Mouse (Mus musculus) lung, postnatal 25 days (tissue): ENCODE data around the gene Ntsr1.
A peak's percentile ranks its signal among the peaks of the same experiment; 100 is the strongest.

Experiments used
- DNase-seq: peaks from one replicate; pipeline ENCODE4 v3.0.0; 2022; ENCODE audit warnings: low spot score

Ntsr1 gene

DNA sequence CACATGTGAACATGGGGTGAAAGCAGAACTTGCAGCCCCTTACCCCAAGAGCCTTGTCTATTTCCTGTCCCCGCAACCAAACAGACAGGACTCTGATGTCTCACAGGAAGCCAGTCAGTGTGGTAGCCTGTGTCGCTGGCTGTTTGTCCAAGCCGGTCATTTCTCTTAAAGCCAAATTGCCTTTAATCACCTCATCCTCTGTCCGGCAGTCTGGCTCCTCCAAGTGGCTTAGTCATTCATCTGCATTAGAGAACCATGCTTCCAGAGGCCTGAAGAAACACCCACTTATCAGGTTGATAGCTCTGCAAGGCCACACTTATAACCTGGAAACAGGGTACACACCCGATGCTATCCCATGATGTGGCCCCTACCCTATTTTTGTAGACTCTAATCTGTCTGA, 62.4 kb downstream of the Ntsr1 start:
- no peak for DNase-seq

DNA sequence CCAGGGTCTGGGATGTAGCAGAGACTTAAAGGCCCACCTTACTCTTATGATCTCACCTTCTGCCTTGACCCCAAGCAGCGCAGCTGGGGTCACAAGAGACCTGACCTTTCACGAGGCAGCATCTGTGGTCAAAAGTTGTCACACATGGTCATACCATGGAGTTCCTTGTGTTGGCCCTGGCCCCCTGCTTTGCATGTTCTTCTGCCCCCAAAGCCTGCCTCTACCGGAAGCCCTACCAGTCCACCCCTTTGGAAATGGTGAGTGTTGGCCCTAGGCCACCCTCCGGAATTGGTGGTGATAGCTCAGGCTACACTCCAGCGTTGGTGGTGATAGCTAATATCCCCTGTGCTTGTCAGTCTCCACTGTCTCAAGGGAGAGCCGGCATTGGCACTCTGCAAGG, 63.5 kb downstream of the Ntsr1 start:
- no peak for DNase-seq

DNA sequence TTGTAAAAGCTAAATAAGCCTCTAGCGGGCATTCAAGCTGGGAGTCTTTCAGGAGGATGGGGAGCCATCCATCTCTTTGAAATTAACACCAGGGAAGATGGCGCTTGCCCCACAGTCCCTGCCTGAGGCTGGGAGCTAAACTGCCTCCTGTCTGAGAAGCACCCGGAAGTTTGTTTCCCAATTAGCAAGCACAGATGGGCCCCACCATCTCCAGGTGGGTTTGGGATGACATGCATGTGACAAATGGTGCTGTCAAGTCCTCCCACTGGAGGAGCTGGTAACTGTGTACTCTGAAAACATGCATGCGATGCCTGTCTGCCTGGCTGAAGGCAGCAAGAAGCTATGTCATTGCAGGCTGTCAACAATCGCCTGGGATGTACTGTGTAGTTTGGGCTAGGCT, 64.1 kb downstream of the Ntsr1 start:
- no peak for DNase-seq

DNA sequence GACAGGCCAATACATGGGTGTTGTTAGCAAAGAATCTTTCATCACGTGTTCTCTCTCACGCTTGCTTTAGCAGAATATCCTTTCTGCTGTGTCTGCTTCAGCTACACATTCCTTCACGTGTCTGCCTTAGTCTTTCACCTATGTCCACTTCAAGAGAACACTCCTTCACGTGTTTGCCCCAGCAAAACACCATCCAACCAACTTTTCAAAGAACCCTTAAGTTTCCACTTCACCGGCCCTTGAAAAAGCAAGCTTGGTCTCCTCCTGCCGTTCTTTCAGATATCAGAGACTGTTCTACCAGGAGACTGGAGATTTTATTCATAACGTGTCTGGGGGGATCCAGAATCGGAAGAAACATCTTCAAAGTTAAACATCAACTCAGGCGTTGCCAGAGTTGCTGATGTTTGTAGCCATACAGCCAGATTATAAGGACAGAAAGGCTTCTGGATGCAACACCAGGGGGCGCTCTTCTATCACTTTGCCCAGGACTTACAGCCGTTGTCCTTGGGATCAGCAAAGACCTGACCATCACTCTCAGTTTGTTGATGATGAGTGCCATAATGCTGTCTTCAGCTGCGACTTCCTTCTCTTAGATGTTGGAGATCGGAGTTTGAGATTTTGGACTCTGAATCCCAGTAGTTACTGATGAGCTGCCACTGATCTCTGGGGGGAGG, 66.6 kb downstream of the Ntsr1 start:
- DNase-seq = peak; percentile 47

DNA sequence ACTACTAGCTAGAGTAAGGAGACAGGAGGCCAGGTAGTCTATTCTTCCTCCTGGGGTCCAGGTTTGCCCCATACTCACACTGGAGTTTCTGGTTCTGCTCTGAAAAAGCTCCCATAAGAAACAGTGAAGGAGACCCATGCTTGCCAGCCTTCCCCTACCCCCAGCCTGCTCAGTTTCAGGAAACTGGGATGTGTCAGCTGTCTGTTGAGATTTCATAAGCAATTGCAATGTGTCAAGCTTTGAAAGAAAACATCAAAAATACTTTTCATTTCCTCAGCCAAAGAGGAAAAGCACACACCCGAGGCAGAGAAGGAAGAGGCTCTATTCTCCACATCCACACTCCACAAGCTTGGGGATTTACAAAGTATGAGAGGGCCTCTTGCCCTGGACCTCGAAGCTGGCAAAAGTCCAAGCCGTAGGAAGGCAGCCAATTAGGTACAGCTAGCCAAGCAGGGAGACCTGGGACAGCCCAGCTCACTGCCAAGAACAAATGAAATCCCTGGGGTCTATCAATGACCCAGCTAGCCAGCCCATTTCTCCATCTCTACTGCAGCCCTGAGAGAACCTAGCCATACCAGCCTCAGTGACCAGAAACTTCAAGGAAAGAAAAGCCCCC, 69.4 kb downstream of the Ntsr1 start:
- DNase-seq = peak; percentile 55

DNA sequence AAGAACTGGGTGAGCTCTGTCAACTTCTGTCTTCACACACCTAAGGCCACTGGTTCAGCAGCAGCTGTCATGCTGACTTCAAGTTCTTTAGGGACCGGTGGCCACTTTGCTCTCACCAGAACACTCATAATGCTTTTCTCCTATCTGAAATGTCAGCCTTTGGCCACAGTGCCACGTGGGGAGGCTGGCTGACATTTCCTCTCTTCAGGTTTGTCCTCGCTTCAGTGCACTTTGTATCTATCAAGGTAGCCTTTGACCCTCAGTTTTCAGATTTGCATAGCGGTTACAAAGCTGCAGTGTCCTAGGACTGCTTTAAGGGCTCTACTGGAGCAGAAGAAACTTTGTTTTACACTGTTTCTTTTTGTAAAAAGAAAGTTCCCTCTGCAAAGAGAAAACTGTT, 76.7 kb downstream of the Ntsr1 start:
- no peak for DNase-seq

DNA sequence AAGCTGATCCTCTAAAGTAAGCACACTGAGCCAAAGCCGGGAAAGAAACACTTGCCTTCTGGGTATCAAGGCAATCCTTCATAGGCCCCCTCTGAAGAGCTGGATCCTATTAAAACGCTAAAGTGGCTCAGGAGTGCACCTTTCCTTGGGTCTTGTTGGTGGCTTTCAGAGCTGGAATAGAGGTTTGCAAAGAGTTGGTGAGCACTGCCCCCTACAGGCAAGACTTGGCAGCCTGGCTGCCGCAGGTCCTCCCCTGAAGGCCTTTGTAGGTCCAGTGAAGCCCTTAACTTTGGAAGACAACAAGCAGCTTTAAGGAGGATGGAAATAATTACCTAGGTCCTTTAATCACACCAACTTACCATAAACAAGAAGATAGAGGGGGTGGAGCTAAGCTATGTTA, 78.9 kb downstream of the Ntsr1 start:
- peak; percentile 64 for DNase-seq

DNA sequence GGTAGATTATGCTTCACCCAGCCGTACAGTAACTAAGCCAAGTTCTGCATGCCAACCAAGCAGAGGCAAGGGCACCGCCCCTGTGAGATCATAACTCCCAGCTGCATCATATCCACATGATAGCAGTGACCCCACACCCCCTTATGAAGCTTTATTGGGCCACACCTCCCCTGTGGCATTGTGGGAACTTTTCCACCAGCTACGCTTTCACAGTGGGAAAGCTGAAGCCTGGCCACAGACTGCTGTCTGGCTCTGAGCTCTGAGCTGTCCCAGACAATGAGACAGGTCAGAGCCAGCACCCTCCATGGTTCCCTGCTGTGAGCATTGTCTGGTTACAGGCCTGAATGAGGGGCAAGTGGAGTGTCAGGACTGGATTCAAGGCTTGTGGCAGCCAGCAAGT, 81.2 kb downstream of the Ntsr1 start, which contains the start of gene Mrgbp:
TSS of gene Mrgbp (plus strand) at position 303 of the 400 bp plus-strand sequence.
- peak; percentile 28 for DNase-seq

DNA sequence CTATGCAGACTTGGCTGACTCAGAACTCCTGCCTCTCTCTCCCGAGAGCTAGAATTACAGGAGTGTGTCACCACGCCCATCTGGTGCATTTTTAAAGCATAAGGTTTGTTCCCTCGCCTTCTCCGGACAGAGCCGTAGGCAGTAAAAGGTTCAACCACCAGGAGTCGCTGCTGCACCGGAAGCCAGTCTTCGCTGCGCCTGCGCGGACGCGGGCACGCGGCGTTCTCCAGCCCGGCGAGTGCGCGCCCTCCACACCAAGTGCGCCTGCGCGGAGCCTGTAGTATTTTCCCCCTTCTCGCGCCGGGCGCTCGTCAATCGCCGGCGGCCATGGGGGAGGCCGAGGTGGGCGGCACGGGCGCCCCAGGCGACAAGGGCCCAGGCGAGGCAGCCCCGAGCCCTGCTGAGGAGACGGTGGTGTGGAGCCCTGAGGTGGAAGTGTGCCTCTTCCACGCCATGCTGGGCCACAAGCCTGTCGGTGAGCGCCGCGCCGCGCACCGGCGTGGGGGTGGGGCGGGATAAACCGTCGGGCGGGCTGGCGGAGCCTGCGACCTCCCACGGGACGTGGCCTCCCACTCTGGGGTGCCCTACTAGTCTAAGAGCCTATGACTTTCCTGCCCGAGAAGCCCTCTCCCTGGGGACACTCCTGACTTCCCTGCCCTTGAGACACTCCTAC, 82.8 kb downstream of the Ntsr1 start:
- peak; percentile 97 for DNase-seq

DNA sequence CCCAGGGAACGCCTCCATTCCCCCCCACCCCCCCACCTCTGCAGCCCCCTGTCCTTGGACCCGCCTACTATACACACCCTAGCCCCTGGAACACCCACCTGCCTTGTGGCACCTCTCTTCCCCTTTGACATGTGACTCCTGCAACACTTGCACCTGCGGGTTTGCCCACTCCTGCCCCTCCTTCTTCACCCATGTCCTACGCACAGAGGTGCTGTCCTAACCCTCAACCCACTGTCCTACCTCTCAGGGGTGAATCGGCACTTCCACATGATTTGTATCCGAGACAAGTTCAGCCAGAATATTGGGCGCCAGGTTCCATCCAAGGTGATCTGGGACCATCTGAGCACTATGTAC, 83.4 kb downstream of the Ntsr1 start:
- no peak for DNase-seq

DNA sequence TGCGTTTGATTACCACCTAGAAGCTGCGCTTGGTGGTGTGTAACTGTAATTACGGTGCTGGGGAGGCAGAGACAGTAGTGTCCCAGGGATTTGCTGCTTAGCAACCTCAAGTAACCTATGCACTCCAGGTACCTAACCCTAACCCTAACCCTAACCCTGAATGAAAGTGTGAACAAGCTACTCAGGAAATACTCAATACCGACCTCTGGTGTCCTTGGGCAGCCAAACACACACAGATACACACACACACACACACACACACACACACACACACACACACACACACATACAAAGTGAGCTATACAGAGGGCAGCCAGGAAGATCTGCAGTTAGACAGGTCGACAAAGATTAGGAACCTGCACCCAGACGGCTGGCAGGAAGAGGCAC, 89.0 kb downstream of the Ntsr1 start:
- DNase-seq = no peak

DNA sequence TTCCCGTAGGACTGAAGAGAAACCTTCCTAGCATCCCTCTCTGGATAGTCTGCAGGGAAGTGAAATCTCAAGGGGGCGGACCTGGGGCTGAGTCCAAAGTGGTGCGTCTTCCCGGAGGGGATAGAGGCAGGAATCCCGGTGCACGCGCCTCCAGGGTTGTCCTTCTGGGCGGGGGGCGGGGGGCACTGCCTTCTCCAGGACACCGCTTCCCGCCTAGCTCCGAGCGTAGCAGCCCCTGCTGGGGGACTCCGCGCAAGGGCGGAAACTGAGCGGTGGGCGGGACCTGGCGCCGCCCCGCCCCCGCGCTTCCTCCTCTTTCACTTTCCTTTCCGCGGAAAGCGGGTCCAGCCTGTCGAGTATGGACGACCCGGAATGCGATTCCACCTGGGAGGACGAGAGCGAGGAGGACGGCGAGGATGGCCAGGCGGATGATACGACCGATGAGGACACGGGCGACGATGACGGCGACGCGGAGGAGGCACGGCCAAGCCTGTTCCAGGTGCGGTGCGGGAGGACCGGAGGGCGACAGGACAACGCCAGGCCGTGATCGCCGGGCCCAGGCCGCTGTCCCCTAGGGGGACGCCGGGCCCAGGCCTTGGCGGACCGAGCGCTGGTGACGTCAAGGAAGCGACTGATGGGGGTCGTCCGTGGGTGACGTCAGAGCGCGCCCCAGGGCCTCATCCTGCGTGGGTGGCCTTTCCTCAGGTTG, 89.5 kb downstream of the Ntsr1 start, which contains the start of gene Ogfr:
TSS of gene Ogfr (plus strand) at position 123 of the 709 bp plus-strand sequence.
- DNase-seq = peak; percentile 80
